Mouse (Mus musculus): ENCODE measurements around the gene Ppp4r1. TPM values are rescaled to one million over a fixed set of nuclear protein-coding genes. Genes with fewer than 3 reads are reported as not detected.

Ppp4r1 gene
- total and polyA plus RNA-seq, 2 experiments from 2014 or later, result 22.0 to 52.4 TPM

GRCm38 (mm10) chr17:65862579-65862978 is 80.2 kb downstream of the Ppp4r1 start:
- no peak overlapping the region for H3K27ac ChIP-seq (ENCODE audit: low read depth)
- no peak overlapping the region for H3K4me2 ChIP-seq (ENCODE audit: low read depth, low read length)
- 65% methylated on average over 4 of the region's 4 CpGs for WGBS
- H3K36me3 ChIP-seq (replicated peaks; ENCODE audit: control insufficient read depth, insufficient read depth, low read length), result peaks cover 54% of the 10 kb centered on the region
- H3K27me3 ChIP-seq (ENCODE audit: control insufficient read depth, insufficient read depth, low read length), result no peaks in the 10 kb centered on the region
- TF ChIP-seq EP300 (IDR thresholded peaks at IDR 0.05; ENCODE audit: low read depth) (no peak), CTCF (IDR thresholded peaks at IDR 0.05; ENCODE audit: low read depth) (peak; percentile 37)
- no peak overlapping the region for H3K9ac ChIP-seq (replicated peaks; ENCODE audit: low read depth, low read length)
- H3K4me3 ChIP-seq (ENCODE audit: low read depth, low read length), result no peak overlapping the region
- no peaks in the 10 kb centered on the region for H3K9me3 ChIP-seq (replicated peaks; ENCODE audit: control insufficient read depth, low read length)
- no peaks in the 10 kb centered on the region for H3K4me1 ChIP-seq (ENCODE audit: control insufficient read depth, insufficient read depth)
- peak; percentile 26 for DNase-seq (ENCODE audit: low spot score)
- ATAC-seq (ENCODE audit: insufficient read depth, low read depth), result no peak

- WGBS, result 92% methylated on average over 12 of the region's 12 CpGs
- no peaks in the 10 kb centered on the region for H3K9me3 ChIP-seq (replicated peaks; ENCODE audit: control insufficient read depth, low read length)
- no peaks in the 10 kb centered on the region for H3K27me3 ChIP-seq (ENCODE audit: control insufficient read depth, insufficient read depth, low read length)
- H3K9ac ChIP-seq (replicated peaks; ENCODE audit: low read depth, low read length), result no peak overlapping the region
- DNase-seq (ENCODE audit: low spot score), result no peak
- H3K36me3 ChIP-seq (replicated peaks; ENCODE audit: control insufficient read depth, insufficient read depth, low read length), result peaks cover 48% of the 10 kb centered on the region
- no peak for TF ChIP-seq CTCF (IDR thresholded peaks at IDR 0.05; ENCODE audit: low read depth)
- no peak for TF ChIP-seq EP300 (IDR thresholded peaks at IDR 0.05; ENCODE audit: low read depth)
- ATAC-seq (ENCODE audit: insufficient read depth, low read depth), result no peak
- no peak overlapping the region for H3K4me2 ChIP-seq (ENCODE audit: low read depth, low read length)
- no peak overlapping the region for H3K4me3 ChIP-seq (ENCODE audit: low read depth, low read length)
- H3K27ac ChIP-seq (ENCODE audit: low read depth), result no peak overlapping the region
- H3K4me1 ChIP-seq (ENCODE audit: control insufficient read depth, insufficient read depth), result no peaks in the 10 kb centered on the region
These were observed 81.5 kb downstream of the Ppp4r1 start for GRCm38 (mm10) chr17:65863830-65864229.

GRCm38 (mm10) chr17:65864742-65865141 is 82.4 kb downstream of the Ppp4r1 start:
- no peaks in the 10 kb centered on the region for H3K9me3 ChIP-seq (replicated peaks; ENCODE audit: control insufficient read depth, low read length)
- no peak overlapping the region for H3K4me3 ChIP-seq (ENCODE audit: low read depth, low read length)
- no peak overlapping the region for H3K4me2 ChIP-seq (ENCODE audit: low read depth, low read length)
- H3K27ac ChIP-seq (ENCODE audit: low read depth), result no peak overlapping the region
- no peaks in the 10 kb centered on the region for H3K4me1 ChIP-seq (ENCODE audit: control insufficient read depth, insufficient read depth)
- WGBS, result 38% methylated on average over 4 of the region's 4 CpGs
- ATAC-seq (ENCODE audit: insufficient read depth, low read depth), result no peak
- TF ChIP-seq CTCF (IDR thresholded peaks at IDR 0.05; ENCODE audit: low read depth) (peak; percentile 91), EP300 (IDR thresholded peaks at IDR 0.05; ENCODE audit: low read depth) (no peak)
- DNase-seq (ENCODE audit: low spot score), result peak; percentile 50
- no peak overlapping the region for H3K9ac ChIP-seq (replicated peaks; ENCODE audit: low read depth, low read length)
- H3K36me3 ChIP-seq (replicated peaks; ENCODE audit: control insufficient read depth, insufficient read depth, low read length), result peaks cover 45% of the 10 kb centered on the region
- H3K27me3 ChIP-seq (ENCODE audit: control insufficient read depth, insufficient read depth, low read length), result no peaks in the 10 kb centered on the region

GRCm38 (mm10) chr17:65865265-65865664 is 82.9 kb downstream of the Ppp4r1 start:
- Histone ChIP-seq H3K9me3 (replicated peaks; ENCODE audit: control insufficient read depth, low read length) (no peaks in the 10 kb centered on the region), H3K27ac (ENCODE audit: low read depth) (no peak overlapping the region), H3K4me2 (ENCODE audit: low read depth, low read length) (no peak overlapping the region), H3K4me1 (ENCODE audit: control insufficient read depth, insufficient read depth) (no peaks in the 10 kb centered on the region), H3K9ac (replicated peaks; ENCODE audit: low read depth, low read length) (no peak overlapping the region), H3K27me3 (ENCODE audit: control insufficient read depth, insufficient read depth, low read length) (no peaks in the 10 kb centered on the region), H3K36me3 (replicated peaks; ENCODE audit: control insufficient read depth, insufficient read depth, low read length) (peaks cover 44% of the 10 kb centered on the region), H3K4me3 (ENCODE audit: low read depth, low read length) (no peak overlapping the region)
- DNase-seq (ENCODE audit: low spot score), result no peak
- no peak for ATAC-seq (ENCODE audit: insufficient read depth, low read depth)
- TF ChIP-seq EP300 (IDR thresholded peaks at IDR 0.05; ENCODE audit: low read depth) (no peak), CTCF (IDR thresholded peaks at IDR 0.05; ENCODE audit: low read depth) (no peak)

GRCm38 (mm10) chr17:65866201-65866600 is 83.8 kb downstream of the Ppp4r1 start:
- Histone ChIP-seq H3K27me3 (ENCODE audit: control insufficient read depth, insufficient read depth, low read length) (no peaks in the 10 kb centered on the region), H3K36me3 (replicated peaks; ENCODE audit: control insufficient read depth, insufficient read depth, low read length) (peaks cover 34% of the 10 kb centered on the region), H3K4me2 (ENCODE audit: low read depth, low read length) (no peak overlapping the region), H3K27ac (ENCODE audit: low read depth) (no peak overlapping the region), H3K4me1 (ENCODE audit: control insufficient read depth, insufficient read depth) (no peaks in the 10 kb centered on the region), H3K9me3 (replicated peaks; ENCODE audit: control insufficient read depth, low read length) (no peaks in the 10 kb centered on the region), H3K9ac (replicated peaks; ENCODE audit: low read depth, low read length) (no peak overlapping the region), H3K4me3 (ENCODE audit: low read depth, low read length) (no peak overlapping the region)
- no peak for TF ChIP-seq CTCF (IDR thresholded peaks at IDR 0.05; ENCODE audit: low read depth)
- TF ChIP-seq EP300 (IDR thresholded peaks at IDR 0.05; ENCODE audit: low read depth), result no peak
- ATAC-seq (ENCODE audit: insufficient read depth, low read depth) (no peak), DNase-seq (ENCODE audit: low spot score) (no peak)
- WGBS, result 27% methylated on average over 3 of the region's 3 CpGs

- Histone ChIP-seq H3K9ac (replicated peaks; ENCODE audit: low read depth, low read length) (no peak overlapping the region), H3K27me3 (ENCODE audit: control insufficient read depth, insufficient read depth, low read length) (no peaks in the 10 kb centered on the region), H3K9me3 (replicated peaks; ENCODE audit: control insufficient read depth, low read length) (no peaks in the 10 kb centered on the region), H3K4me3 (ENCODE audit: low read depth, low read length) (no peak overlapping the region), H3K4me2 (ENCODE audit: low read depth, low read length) (no peak overlapping the region), H3K36me3 (replicated peaks; ENCODE audit: control insufficient read depth, insufficient read depth, low read length) (peaks cover 26% of the 10 kb centered on the region), H3K4me1 (ENCODE audit: control insufficient read depth, insufficient read depth) (no peaks in the 10 kb centered on the region), H3K27ac (ENCODE audit: low read depth) (no peak overlapping the region)
- no peak for DNase-seq (ENCODE audit: low spot score)
- WGBS, result 88% methylated on average over 5 of the region's 5 CpGs
- no peak for ATAC-seq (ENCODE audit: insufficient read depth, low read depth)
- TF ChIP-seq CTCF (IDR thresholded peaks at IDR 0.05; ENCODE audit: low read depth), result no peak
- no peak for TF ChIP-seq EP300 (IDR thresholded peaks at IDR 0.05; ENCODE audit: low read depth)
These were observed 85.6 kb downstream of the Ppp4r1 start for GRCm38 (mm10) chr17:65867996-65868395.

All from heart, postnatal 0 days (tissue).